Mouse (Mus musculus) liver, adult 2 months (tissue): ENCODE measurements around the gene Stox2. TPM values are rescaled to one million over a fixed set of nuclear protein-coding genes. Genes with fewer than 3 reads are reported as not detected.

Source experiments
- DNase-seq: peaks from one replicate; pipeline ENCODE4 v3.0.0-alpha.2; 2011; ENCODE audit warnings: low read depth, low spot score; ENCODE audit errors: extremely low read depth
- H3K27ac ChIP-seq: fragments of 200-500 bp; replicated peaks from 2 replicates; pipeline ENCODE4 v1.5.1; 2012; ENCODE audit warnings: low read depth, mild to moderate bottlenecking, control low read depth, inconsistent platforms, low read length; ENCODE audit not compliant: insufficient read depth
- H3K27me3 ChIP-seq: fragments of 200-500 bp; 2 replicates; pipeline ENCODE4 v1.6.1; 2012; ENCODE audit warnings: mild to moderate bottlenecking, moderate library complexity, low read length, inconsistent platforms; ENCODE audit not compliant: control insufficient read depth, insufficient read depth
- H3K36me3 ChIP-seq: fragments of 200-500 bp; 2 replicates; pipeline ENCODE4 v1.6.1; 2012; ENCODE audit warnings: low read length, inconsistent platforms; ENCODE audit not compliant: control insufficient read depth, insufficient read depth
- H3K4me1 ChIP-seq: fragments of 200-500 bp; 2 replicates; pipeline ENCODE4 v1.6.1; 2011; ENCODE audit warnings: low read length; ENCODE audit not compliant: control insufficient read depth, insufficient read depth
- H3K4me3 ChIP-seq: fragments of 200-500 bp; 2 replicates; pipeline ENCODE4 v1.5.1; 2011; ENCODE audit warnings: low read depth, mild to moderate bottlenecking, control low read depth, low read length, moderate library complexity; ENCODE audit not compliant: insufficient read depth
- H3K79me2 ChIP-seq: fragments of 200-500 bp; 2 replicates; pipeline ENCODE4 v1.6.1; 2012; ENCODE audit warnings: inconsistent platforms, mild to moderate bottlenecking, low read length, moderate library complexity; ENCODE audit not compliant: control insufficient read depth, insufficient read depth
- H3K9ac ChIP-seq: fragments of 200-500 bp; 2 replicates; pipeline ENCODE4 v1.6.1; 2012; ENCODE audit warnings: low read depth, mild to moderate bottlenecking, control low read depth, inconsistent platforms, low read length
- CTCF ChIP-seq: fragments of 200-500 bp; IDR thresholded peaks from 2 replicates; pipeline ENCODE4 v1.5.1; 2011; ENCODE audit warnings: low read depth, low read length, control low read depth
- POLR2A ChIP-seq: fragments of 200-500 bp; IDR thresholded peaks from 2 replicates; pipeline ENCODE4 v1.6.1; 2011; ENCODE audit warnings: low read length, control low read depth; ENCODE audit not compliant: insufficient read depth; ENCODE audit errors: extremely low read depth
- WGBS: fragments of 180-500 bp; shearing (Covaris S2); methylation state at CpG from one replicate; pipeline ENCODE4 v1.1.7; 2018; 5-methylcytosine and 5-hydroxymethylcytosine counted together
- polyA plus RNA-seq: library from polyadenylated mRNA; depleted of rRNA; stranded (reverse); fragments of >200 nt; gene quantifications from 2 replicates; pipeline ENCODE4 v1.2.3, GENCODE M21; 2012; rRNA removed
- total RNA-seq: library from RNA; depleted of rRNA; stranded (reverse); fragments of >200 nt; gene quantifications from 2 replicates; pipeline ENCODE4 v1.2.3, GENCODE M21; 2014; rRNA removed

The Stox2 gene
- total and polyA plus RNA-seq, 2 experiments: 0.26 to 1.0 TPM

DNA sequence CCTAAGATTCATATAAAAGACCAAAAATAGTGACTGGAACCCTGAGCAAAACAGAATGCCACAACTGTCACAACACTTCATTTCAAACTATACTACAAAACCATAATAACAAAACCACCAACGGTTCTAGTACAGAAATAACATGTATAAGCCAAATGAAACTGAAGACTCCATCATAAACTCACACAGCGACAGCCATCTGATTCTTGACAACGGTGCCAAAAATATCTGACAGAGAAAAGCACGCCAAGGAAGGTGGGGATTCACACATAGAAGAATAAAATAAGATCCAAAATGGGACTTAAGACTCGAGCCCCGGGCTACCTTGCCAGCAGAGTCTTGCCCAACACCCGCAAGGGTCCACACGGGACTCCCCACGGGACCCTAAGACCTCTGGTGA, 300.9 kb downstream of the Stox2 start:
- Histone ChIP-seq H3K79me2 (no peaks in the 10 kb centered on the region), H3K27ac (no peak overlapping the region), H3K9ac (no peak overlapping the region), H3K4me1 (no peaks in the 10 kb centered on the region), H3K27me3 (no peaks in the 10 kb centered on the region), H3K4me3 (no peak overlapping the region), H3K36me3 (no peaks in the 10 kb centered on the region)
- DNase-seq: no peak
- TF ChIP-seq POLR2A (no peak), CTCF (no peak)
- WGBS: 93% methylated on average over 9 of the region's 9 CpGs

DNA sequence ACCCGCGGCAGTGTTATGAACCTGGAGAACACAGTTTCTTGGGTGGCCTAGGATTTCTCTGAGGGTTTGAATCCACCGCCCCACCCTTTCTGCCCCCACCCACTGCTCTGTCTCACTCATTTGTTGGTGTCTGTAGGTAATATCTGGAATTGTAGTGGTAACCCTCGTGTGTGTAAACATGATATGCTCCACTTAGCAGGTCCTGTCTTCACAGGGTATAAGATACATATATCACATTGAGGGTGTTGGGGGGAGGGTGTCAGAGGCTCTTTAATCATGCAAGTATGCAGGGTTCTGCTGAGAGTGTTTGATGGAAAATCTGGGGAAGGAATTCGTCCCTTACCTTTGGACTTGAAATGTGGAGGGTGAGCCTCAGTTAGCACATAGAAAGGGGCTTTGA, 310.1 kb downstream of the Stox2 start:
- H3K79me2 ChIP-seq: no peaks in the 10 kb centered on the region
- H3K9ac ChIP-seq: no peak overlapping the region
- no peak overlapping the region for H3K4me3 ChIP-seq
- no peaks in the 10 kb centered on the region for H3K27me3 ChIP-seq
- no peak for DNase-seq
- H3K4me1 ChIP-seq: no peaks in the 10 kb centered on the region
- WGBS: 37% methylated on average over 5 of the region's 5 CpGs
- no peaks in the 10 kb centered on the region for H3K36me3 ChIP-seq
- no peak overlapping the region for H3K27ac ChIP-seq
- TF ChIP-seq CTCF: no peak
- no peak for TF ChIP-seq POLR2A

DNA sequence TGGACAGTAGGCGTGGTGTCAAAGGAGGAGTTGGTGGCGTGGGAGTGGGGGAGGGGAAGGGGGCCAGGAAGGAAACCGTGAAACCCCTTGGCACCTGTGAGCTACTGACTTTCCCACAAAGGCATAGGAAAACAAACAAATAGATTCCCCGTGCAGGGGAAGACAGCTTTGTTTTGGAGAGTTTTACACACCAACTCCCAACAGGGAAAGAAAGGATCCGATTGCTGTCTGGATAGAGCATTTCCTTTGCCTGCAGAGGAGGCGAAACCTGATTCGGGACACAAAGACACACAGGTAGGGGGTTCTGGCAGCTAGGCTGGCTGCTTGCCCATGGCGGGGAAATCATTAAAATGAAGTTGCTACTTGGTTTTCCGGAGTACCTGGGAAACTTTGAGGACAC, 310.6 kb downstream of the Stox2 start:
- no peak overlapping the region for H3K9ac ChIP-seq
- TF ChIP-seq POLR2A (no peak), CTCF (no peak)
- no peaks in the 10 kb centered on the region for H3K79me2 ChIP-seq
- H3K27ac ChIP-seq: no peak overlapping the region
- H3K4me3 ChIP-seq: no peak overlapping the region
- WGBS: 5% methylated on average over 9 of the region's 9 CpGs
- H3K4me1 ChIP-seq: no peaks in the 10 kb centered on the region
- H3K27me3 ChIP-seq: no peaks in the 10 kb centered on the region
- H3K36me3 ChIP-seq: no peaks in the 10 kb centered on the region
- no peak for DNase-seq

- Histone ChIP-seq H3K36me3 (no peaks in the 10 kb centered on the region), H3K27ac (no peak overlapping the region), H3K4me3 (no peak overlapping the region), H3K9ac (no peak overlapping the region), H3K4me1 (no peaks in the 10 kb centered on the region), H3K27me3 (no peaks in the 10 kb centered on the region), H3K79me2 (no peaks in the 10 kb centered on the region)
- TF ChIP-seq CTCF: no peak
- no peak for TF ChIP-seq POLR2A
- whole genome bisulfite sequencing: 62% methylated on average over 11 of the region's 11 CpGs
- no peak for DNase-seq
Measured at GRCm38 (mm10) chr8:47134736-47135135, 311.4 kb downstream of the Stox2 start.

GRCm38 (mm10) chr8:47133381-47133780, 312.8 kb downstream of the Stox2 start:
- Histone ChIP-seq H3K4me3 (no peak overlapping the region), H3K27ac (no peak overlapping the region), H3K27me3 (no peaks in the 10 kb centered on the region), H3K9ac (no peak overlapping the region), H3K36me3 (no peaks in the 10 kb centered on the region), H3K4me1 (no peaks in the 10 kb centered on the region), H3K79me2 (no peaks in the 10 kb centered on the region)
- 78% methylated on average over 3 of the region's 3 CpGs for WGBS
- DNase-seq: no peak
- TF ChIP-seq POLR2A (no peak), CTCF (no peak)

Other genes starting within 250 kb of the Stox2 start
- gene Trappc11, start 87.1 kb upstream of the Stox2 start, total RNA-seq: 25.0 and 25.6 TPM in 2 replicates
- 12.2 and 12.6 TPM in 2 replicates for gene Trappc11, start 87.1 kb upstream of the Stox2 start, polyA plus RNA-seq
- gene Rwdd4a, start 87.3 kb upstream of the Stox2 start, total RNA-seq: 9.6 and 10.7 TPM in 2 replicates
- 12.3 and 13.0 TPM in 2 replicates for gene Rwdd4a, start 87.3 kb upstream of the Stox2 start, polyA plus RNA-seq
- 6.1 and 11.4 TPM in 2 replicates for gene Ing2, start 229.2 kb upstream of the Stox2 start, total RNA-seq
- 1.6 and 2.6 TPM in 2 replicates for gene Ing2, start 229.2 kb upstream of the Stox2 start, polyA plus RNA-seq